Mouse (Mus musculus): Measurements from ENCODE around the gene Sept11. TPM values are rescaled to one million over a fixed set of nuclear protein-coding genes. Genes with fewer than 3 reads are reported as not detected.
A peak's percentile ranks its signal among the peaks of the same experiment; 100 is the strongest.

Gene Sept11
- total and polyA plus RNA-seq, 3 experiments: 20.4 to 96.1 (median 46.1) TPM

DNA sequence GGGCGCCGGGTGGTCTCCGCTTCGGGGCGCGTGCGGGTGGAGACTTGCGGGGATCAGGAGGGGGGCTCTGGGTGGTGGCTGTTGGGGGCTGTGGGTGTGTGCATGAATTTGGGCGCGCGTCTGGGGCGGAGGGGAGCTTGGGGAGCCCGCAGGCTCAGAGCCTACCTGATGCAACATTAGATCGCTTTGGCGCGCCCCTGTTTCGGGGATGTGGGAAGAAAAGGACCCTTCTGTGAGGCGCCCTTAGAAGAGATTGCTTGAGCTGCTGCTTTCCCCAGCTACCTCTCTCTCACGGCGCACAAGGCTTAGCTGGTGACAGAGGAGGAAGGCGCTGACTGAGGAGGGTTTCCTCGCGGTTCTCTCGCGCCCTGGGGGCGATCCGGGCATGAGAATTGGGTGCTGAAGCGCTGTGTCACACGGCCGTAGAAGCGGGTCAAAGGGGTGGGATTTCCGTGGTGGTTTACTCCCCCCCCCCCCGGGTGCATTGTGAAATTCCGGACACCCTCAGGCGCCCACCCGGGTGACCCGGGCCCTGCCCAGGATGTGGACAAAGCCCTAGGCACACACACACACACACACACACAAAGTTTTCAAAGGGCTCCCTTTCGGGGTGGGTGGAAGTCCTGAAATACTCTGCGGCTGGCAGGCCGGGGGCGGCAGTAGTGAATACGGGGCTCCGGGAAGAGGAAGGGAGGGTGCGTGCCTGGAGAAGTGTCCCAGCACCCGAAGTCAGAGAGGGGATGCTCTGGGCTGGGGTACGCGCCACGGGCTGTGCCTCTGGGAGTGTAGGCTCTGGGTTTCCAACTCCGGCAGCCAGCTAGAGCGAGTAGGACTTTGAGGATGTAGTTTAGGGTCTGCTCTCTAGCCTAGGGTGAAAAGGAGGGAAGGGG, 646 bp downstream of the Sept11 start:
- Histone ChIP-seq H3K9me3 (replicated peaks) (no peaks in the 10 kb centered on the region), H3K27me3 (ENCODE audit: insufficient read depth, low read length) (no peaks in the 10 kb centered on the region), H3K4me1 (ENCODE audit: insufficient read depth, low read depth, low read length) (peaks cover 38% of the 10 kb centered on the region), H3K4me3 (ENCODE audit: low read depth, low read length) (peak overlapping the region; percentile 96), H3K36me3 (replicated peaks) (peaks cover 30% of the 10 kb centered on the region)
- no peak for TF ChIP-seq TAL1 (conservative IDR thresholded peaks at IDR 0.05; ENCODE audit: low read depth, low read length)
- no peak for TF ChIP-seq GATA2 (IDR thresholded peaks at IDR 0.05; ENCODE audit: borderline replicate concordance, low read depth, low read length)
- DNase-seq (ENCODE audit: low spot score): peak; percentile 60
- ATAC-seq (ENCODE audit: extremely low read depth, insufficient number of reproducible peaks, low FRiP score, poor library complexity, severe bottlenecking): peak; percentile 5; the same call in 1 of the 2 replicates

- H3K4me3 ChIP-seq (ENCODE audit: low read depth, low read length): no peak overlapping the region
- DNase-seq (ENCODE audit: low spot score) (no peak), ATAC-seq (ENCODE audit: extremely low read depth, insufficient number of reproducible peaks, low FRiP score, poor library complexity, severe bottlenecking) (no peak)
- TF ChIP-seq GATA2 (IDR thresholded peaks at IDR 0.05; ENCODE audit: borderline replicate concordance, low read depth, low read length): no peak
- no peaks in the 10 kb centered on the region for H3K9me3 ChIP-seq (replicated peaks)
- H3K27me3 ChIP-seq (ENCODE audit: insufficient read depth, low read length): no peaks in the 10 kb centered on the region
- H3K36me3 ChIP-seq (replicated peaks): peaks cover 39% of the 10 kb centered on the region
- peaks cover 39% of the 10 kb centered on the region for H3K4me1 ChIP-seq (ENCODE audit: insufficient read depth, low read depth, low read length)
Observed at GRCm38 (mm10) chr5:93095301-93095700, 2.1 kb downstream of the Sept11 start.

DNA sequence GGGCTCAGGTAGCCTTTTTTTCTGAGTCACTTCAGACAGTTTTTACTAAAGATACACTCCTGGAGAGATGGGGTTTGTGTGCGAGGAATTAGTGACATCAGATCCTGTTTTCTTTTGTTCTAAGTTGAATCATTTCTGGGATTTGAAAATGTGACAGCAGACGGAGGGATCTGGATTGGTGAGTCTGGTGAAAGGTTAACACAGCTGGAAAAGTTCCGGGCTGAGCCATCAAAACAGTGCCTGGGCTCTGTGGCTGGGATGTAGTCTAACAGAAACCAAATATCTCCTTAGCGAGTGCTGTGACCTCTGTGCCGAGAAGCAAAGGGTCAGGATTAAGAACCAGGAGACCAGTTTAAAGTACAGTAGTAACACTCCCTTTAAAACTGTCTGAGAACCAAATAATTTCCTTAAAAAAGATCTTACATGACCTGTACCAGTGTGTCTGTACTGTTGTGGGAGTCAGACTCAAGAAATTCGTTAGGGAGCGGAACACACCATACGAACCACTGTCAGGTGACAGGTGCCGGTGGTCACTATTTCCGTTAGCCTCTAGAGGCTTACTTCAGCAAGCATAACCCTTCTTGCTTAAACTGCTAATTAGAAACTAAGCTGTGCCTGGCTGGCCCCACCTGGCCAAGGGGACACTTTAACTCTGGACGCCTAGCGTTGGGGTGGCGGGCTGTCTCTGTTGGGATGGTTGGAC, 4.1 kb downstream of the Sept11 start:
- ATAC-seq (ENCODE audit: extremely low read depth, insufficient number of reproducible peaks, low FRiP score, poor library complexity, severe bottlenecking) (no peak), DNase-seq (ENCODE audit: low spot score) (no peak)
- no peak overlapping the region for H3K4me3 ChIP-seq (ENCODE audit: low read depth, low read length)
- H3K4me1 ChIP-seq (ENCODE audit: insufficient read depth, low read depth, low read length): peaks cover 26% of the 10 kb centered on the region
- H3K36me3 ChIP-seq (replicated peaks): peaks cover 56% of the 10 kb centered on the region
- H3K9me3 ChIP-seq (replicated peaks): no peaks in the 10 kb centered on the region
- no peaks in the 10 kb centered on the region for H3K27me3 ChIP-seq (ENCODE audit: insufficient read depth, low read length)
- no peak for TF ChIP-seq GATA1 (IDR thresholded peaks at IDR 0.05; ENCODE audit: borderline replicate concordance, low read length)
- no peak for TF ChIP-seq TAL1 (conservative IDR thresholded peaks at IDR 0.05; ENCODE audit: low read depth, low read length)
- no peak for TF ChIP-seq CTCF (IDR thresholded peaks at IDR 0.05; ENCODE audit: low read depth, low read length)
- TF ChIP-seq GATA2 (IDR thresholded peaks at IDR 0.05; ENCODE audit: borderline replicate concordance, low read depth, low read length): no peak
- no peak for TF ChIP-seq POLR2AphosphoS5 (IDR thresholded peaks at IDR 0.05; ENCODE audit: insufficient replicate concordance, low read depth, low read length)

- TF ChIP-seq GATA2 (IDR thresholded peaks at IDR 0.05; ENCODE audit: borderline replicate concordance, low read depth, low read length): no peak
- TF ChIP-seq TAL1 (conservative IDR thresholded peaks at IDR 0.05; ENCODE audit: low read depth, low read length): no peak
- TF ChIP-seq CTCF (IDR thresholded peaks at IDR 0.05; ENCODE audit: low read depth, low read length): no peak
- no peak for TF ChIP-seq POLR2AphosphoS5 (IDR thresholded peaks at IDR 0.05; ENCODE audit: insufficient replicate concordance, low read depth, low read length)
- no peak for TF ChIP-seq GATA1 (IDR thresholded peaks at IDR 0.05; ENCODE audit: borderline replicate concordance, low read length)
- Histone ChIP-seq H3K4me3 (ENCODE audit: low read depth, low read length) (no peak overlapping the region), H3K36me3 (replicated peaks) (peaks cover 62% of the 10 kb centered on the region), H3K9me3 (replicated peaks) (no peaks in the 10 kb centered on the region), H3K4me1 (ENCODE audit: insufficient read depth, low read depth, low read length) (peaks cover 22% of the 10 kb centered on the region), H3K27me3 (ENCODE audit: insufficient read depth, low read length) (no peaks in the 10 kb centered on the region)
- ATAC-seq (ENCODE audit: extremely low read depth, insufficient number of reproducible peaks, low FRiP score, poor library complexity, severe bottlenecking) (no peak), DNase-seq (ENCODE audit: low spot score) (no peak)
Observed at GRCm38 (mm10) chr5:93098219-93098618, 5.0 kb downstream of the Sept11 start.

- ATAC-seq (ENCODE audit: extremely low read depth, insufficient number of reproducible peaks, low FRiP score, poor library complexity, severe bottlenecking) (no peak), DNase-seq (ENCODE audit: low spot score) (no peak)
- H3K36me3 ChIP-seq (replicated peaks): peaks cover 67% of the 10 kb centered on the region
- H3K4me3 ChIP-seq (ENCODE audit: low read depth, low read length): no peak overlapping the region
- TF ChIP-seq CTCF (IDR thresholded peaks at IDR 0.05; ENCODE audit: low read depth, low read length) (no peak), GATA2 (IDR thresholded peaks at IDR 0.05; ENCODE audit: borderline replicate concordance, low read depth, low read length) (no peak), POLR2AphosphoS5 (IDR thresholded peaks at IDR 0.05; ENCODE audit: insufficient replicate concordance, low read depth, low read length) (no peak), GATA1 (IDR thresholded peaks at IDR 0.05; ENCODE audit: borderline replicate concordance, low read length) (no peak), TAL1 (conservative IDR thresholded peaks at IDR 0.05; ENCODE audit: low read depth, low read length) (no peak)
- H3K27me3 ChIP-seq (ENCODE audit: insufficient read depth, low read length): no peaks in the 10 kb centered on the region
- no peaks in the 10 kb centered on the region for H3K9me3 ChIP-seq (replicated peaks)
- peaks cover 20% of the 10 kb centered on the region for H3K4me1 ChIP-seq (ENCODE audit: insufficient read depth, low read depth, low read length)
Observed at GRCm38 (mm10) chr5:93098811-93099210, 5.6 kb downstream of the Sept11 start.

- ATAC-seq (ENCODE audit: extremely low read depth, insufficient number of reproducible peaks, low FRiP score, poor library complexity, severe bottlenecking) (no peak), DNase-seq (ENCODE audit: low spot score) (no peak)
- H3K9me3 ChIP-seq (replicated peaks): no peaks in the 10 kb centered on the region
- H3K4me1 ChIP-seq (ENCODE audit: insufficient read depth, low read depth, low read length): peaks cover 4% of the 10 kb centered on the region
- no peaks in the 10 kb centered on the region for H3K27me3 ChIP-seq (ENCODE audit: insufficient read depth, low read length)
- H3K36me3 ChIP-seq (replicated peaks): peaks cover 67% of the 10 kb centered on the region
- TF ChIP-seq CTCF (IDR thresholded peaks at IDR 0.05; ENCODE audit: low read depth, low read length): no peak
- no peak for TF ChIP-seq POLR2AphosphoS5 (IDR thresholded peaks at IDR 0.05; ENCODE audit: insufficient replicate concordance, low read depth, low read length)
- no peak for TF ChIP-seq GATA2 (IDR thresholded peaks at IDR 0.05; ENCODE audit: borderline replicate concordance, low read depth, low read length)
- TF ChIP-seq GATA1 (IDR thresholded peaks at IDR 0.05; ENCODE audit: borderline replicate concordance, low read length): no peak
- no peak for TF ChIP-seq TAL1 (conservative IDR thresholded peaks at IDR 0.05; ENCODE audit: low read depth, low read length)
- H3K4me3 ChIP-seq (ENCODE audit: low read depth, low read length): no peak overlapping the region
Observed at GRCm38 (mm10) chr5:93100906-93101305, 7.7 kb downstream of the Sept11 start.

All from G1E (cell line).